Mouse (Mus musculus): ENCODE data around the gene Pde8b. TPM values are rescaled to one million over a fixed set of nuclear protein-coding genes. Genes with fewer than 3 reads are reported as not detected.

Gene Pde8b
- polyA plus RNA-seq, 1 experiment from 2014 or later = 1.8 TPM

DNA sequence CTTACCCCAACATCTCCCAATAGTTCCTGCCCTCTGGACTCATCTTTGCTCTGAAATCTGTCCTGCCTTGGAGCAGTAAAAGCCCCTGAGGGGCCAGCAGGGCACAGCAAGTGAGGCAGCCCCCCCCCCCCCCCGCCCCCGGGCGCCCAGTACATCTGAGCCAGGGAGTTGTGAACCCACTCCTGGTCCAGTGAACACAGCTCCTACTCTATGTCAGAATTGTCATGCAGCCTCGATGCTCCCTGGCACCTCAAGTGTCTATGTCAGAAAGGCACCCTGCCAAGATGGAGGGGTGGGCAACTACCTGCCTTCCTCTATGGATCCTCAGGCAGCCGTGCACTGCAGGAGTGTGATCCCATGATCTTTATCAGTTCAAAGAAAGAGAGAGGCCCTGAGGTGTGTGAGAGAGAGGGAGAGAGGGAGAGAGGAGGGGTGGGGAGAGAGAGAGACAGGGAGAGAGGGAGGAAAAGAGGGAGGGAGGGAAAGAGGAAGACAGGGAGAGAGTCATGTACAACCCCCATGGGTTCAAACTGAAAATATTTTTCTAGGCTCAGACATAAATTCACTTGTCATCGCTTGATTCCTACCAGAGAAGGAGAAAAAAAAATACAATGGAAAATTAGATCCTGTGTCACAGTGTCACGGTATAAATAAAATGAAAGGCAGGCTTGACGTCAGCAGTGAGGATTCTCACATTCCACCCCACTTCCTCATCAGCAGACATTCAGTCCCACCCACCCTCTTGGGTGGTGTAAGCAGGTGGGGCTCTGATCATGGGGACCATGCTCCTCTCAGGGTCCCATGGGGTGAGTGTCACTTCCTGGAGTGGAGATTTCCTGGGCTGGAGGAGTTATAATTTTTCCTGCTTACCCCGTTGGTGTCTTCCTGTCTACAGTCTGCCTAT lies 11.0 kb upstream of the Pde8b start:
- Histone ChIP-seq H3K9ac (ENCODE audit: low read length) (no peak overlapping the region), H3K4me3 (ENCODE audit: low read depth, low read length) (no peak overlapping the region), H3K9me3 (ENCODE audit: control insufficient read depth, low read length) (no peaks in the 10 kb centered on the region), H3K4me2 (ENCODE audit: low read depth, severe bottlenecking) (no peak overlapping the region), H3K27me3 (ENCODE audit: control insufficient read depth, insufficient read depth, low read length) (no peaks in the 10 kb centered on the region), H3K27ac (replicated peaks; ENCODE audit: low read depth, low read length) (no peak overlapping the region), H3K36me3 (ENCODE audit: control insufficient read depth, insufficient read depth, low read length) (no peaks in the 10 kb centered on the region), H3K4me1 (ENCODE audit: control insufficient read depth, insufficient read depth, low read length) (no peaks in the 10 kb centered on the region)
- DNase-seq (ENCODE audit: low spot score) (no peak), ATAC-seq (ENCODE audit: insufficient number of reproducible peaks, low FRiP score, low TSS enrichment, low read depth) (no peak)
- WGBS = 73% methylated on average over 9 of the region's 9 CpGs

DNA sequence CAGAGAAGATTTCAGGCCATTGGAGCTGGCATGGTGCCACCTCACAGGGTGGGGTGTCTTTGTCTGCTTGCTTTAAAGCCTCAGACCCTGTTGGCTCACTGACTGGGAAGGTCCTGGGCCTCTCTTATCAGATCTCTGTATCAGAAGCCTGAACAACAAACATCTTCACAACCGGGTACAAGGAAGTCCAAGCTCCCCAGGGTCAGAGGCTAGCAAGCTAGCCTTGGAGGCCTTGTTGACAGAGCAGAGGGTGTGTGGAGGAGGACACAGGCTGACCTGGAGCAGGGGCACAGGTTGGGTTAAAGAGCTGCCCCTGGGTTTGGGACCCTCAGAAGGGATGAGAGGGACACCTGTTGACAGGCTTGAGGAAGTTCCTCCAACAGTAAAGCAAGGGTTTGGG lies 10.3 kb upstream of the Pde8b start:
- no peak for ATAC-seq (ENCODE audit: insufficient number of reproducible peaks, low FRiP score, low TSS enrichment, low read depth)
- 59% methylated on average over 1 of the region's 1 CpGs for WGBS
- no peak overlapping the region for H3K4me2 ChIP-seq (ENCODE audit: low read depth, severe bottlenecking)

DNA sequence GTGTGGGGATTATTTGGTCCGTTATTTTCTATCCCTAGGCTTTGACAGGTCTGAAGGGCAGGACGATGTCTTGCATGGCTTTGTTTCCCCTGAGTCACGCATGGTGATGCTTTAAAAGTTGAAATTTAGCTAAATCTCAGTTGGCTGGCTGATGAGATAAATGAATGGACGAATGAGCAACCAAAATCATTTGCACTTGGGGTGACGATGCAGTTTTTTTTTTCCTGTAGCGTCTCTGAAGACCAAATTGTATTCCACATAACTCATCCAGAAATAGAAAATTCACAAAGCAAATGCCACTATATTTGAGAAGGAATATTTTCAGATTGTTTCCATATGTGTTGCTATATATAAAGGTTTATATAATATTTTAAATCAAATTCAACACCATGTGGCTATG lies 6.9 kb upstream of the Pde8b start:
- Histone ChIP-seq H3K9ac (ENCODE audit: low read length) (no peak overlapping the region), H3K4me3 (ENCODE audit: low read depth, low read length) (no peak overlapping the region), H3K4me2 (ENCODE audit: low read depth, severe bottlenecking) (no peak overlapping the region), H3K9me3 (ENCODE audit: control insufficient read depth, low read length) (no peaks in the 10 kb centered on the region), H3K36me3 (ENCODE audit: control insufficient read depth, insufficient read depth, low read length) (no peaks in the 10 kb centered on the region), H3K27me3 (ENCODE audit: control insufficient read depth, insufficient read depth, low read length) (no peaks in the 10 kb centered on the region), H3K27ac (replicated peaks; ENCODE audit: low read depth, low read length) (no peak overlapping the region), H3K4me1 (ENCODE audit: control insufficient read depth, insufficient read depth, low read length) (no peaks in the 10 kb centered on the region)
- WGBS = 89% methylated on average over 6 of the region's 6 CpGs
- DNase-seq (ENCODE audit: low spot score) (no peak), ATAC-seq (ENCODE audit: insufficient number of reproducible peaks, low FRiP score, low TSS enrichment, low read depth) (no peak)

More for the DNA sequence above, 10.3 kb upstream of the Pde8b start:
- Histone ChIP-seq H3K9me3 (ENCODE audit: control insufficient read depth, low read length) (no peaks in the 10 kb centered on the region), H3K36me3 (ENCODE audit: control insufficient read depth, insufficient read depth, low read length) (no peaks in the 10 kb centered on the region), H3K4me1 (ENCODE audit: control insufficient read depth, insufficient read depth, low read length) (no peaks in the 10 kb centered on the region), H3K27ac (replicated peaks; ENCODE audit: low read depth, low read length) (no peak overlapping the region), H3K9ac (ENCODE audit: low read length) (no peak overlapping the region), H3K4me3 (ENCODE audit: low read depth, low read length) (no peak overlapping the region), H3K27me3 (ENCODE audit: control insufficient read depth, insufficient read depth, low read length) (no peaks in the 10 kb centered on the region)
- DNase-seq (ENCODE audit: low spot score) = no peak

DNA sequence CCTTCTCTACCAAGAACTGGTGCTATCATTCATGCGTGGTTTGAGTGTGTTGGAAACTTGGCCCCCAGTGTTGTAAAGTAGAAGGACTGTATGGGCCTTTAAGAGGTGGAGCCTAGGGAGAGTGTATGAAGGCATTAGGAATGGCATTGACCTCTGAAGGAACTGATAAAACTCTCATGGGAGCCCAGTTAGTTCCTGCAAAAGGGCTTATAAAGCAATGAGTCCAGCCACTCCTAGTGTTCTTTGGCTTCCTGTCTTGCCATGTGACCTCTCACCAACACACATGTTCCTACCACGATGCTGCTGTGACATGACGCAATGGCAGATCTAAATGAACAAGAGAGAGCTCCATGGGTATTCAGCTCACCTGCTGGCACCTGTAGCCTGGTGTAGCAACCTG lies 4.9 kb upstream of the Pde8b start:
- Histone ChIP-seq H3K4me2 (ENCODE audit: low read depth, severe bottlenecking) (no peak overlapping the region), H3K27me3 (ENCODE audit: control insufficient read depth, insufficient read depth, low read length) (peaks cover 3% of the 10 kb centered on the region), H3K9me3 (ENCODE audit: control insufficient read depth, low read length) (no peaks in the 10 kb centered on the region), H3K4me1 (ENCODE audit: control insufficient read depth, insufficient read depth, low read length) (no peaks in the 10 kb centered on the region), H3K4me3 (ENCODE audit: low read depth, low read length) (no peak overlapping the region), H3K9ac (ENCODE audit: low read length) (no peak overlapping the region), H3K27ac (replicated peaks; ENCODE audit: low read depth, low read length) (no peak overlapping the region), H3K36me3 (ENCODE audit: control insufficient read depth, insufficient read depth, low read length) (no peaks in the 10 kb centered on the region)
- DNase-seq (ENCODE audit: low spot score) = no peak
- 88% methylated on average over 3 of the region's 3 CpGs for WGBS
- no peak for ATAC-seq (ENCODE audit: insufficient number of reproducible peaks, low FRiP score, low TSS enrichment, low read depth)

DNA sequence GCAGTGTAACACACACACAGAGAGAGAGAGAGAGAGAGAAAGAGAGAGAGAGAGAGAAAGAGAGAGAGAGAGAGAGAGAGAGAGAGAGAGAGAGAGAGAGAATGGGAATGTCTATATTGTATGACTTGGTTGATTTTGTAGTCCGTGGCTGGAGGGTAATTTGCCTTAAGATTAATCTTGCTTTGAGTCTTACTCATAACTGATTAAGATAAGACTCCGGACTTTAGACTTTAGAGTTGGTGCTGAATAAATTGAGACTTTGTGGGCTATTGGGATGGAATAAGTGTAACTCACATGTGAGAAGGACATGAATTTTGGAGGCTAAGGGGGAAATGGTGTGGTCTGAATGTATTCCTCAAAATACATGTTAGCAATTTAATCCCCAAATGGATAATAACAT lies 7.1 kb downstream of the Pde8b start:
- ATAC-seq (ENCODE audit: insufficient number of reproducible peaks, low FRiP score, low TSS enrichment, low read depth) = no peak
- no peak overlapping the region for H3K4me2 ChIP-seq (ENCODE audit: low read depth, severe bottlenecking)
- DNase-seq (ENCODE audit: low spot score) = no peak
- H3K4me1 ChIP-seq (ENCODE audit: control insufficient read depth, insufficient read depth, low read length) = no peaks in the 10 kb centered on the region
- H3K9ac ChIP-seq (ENCODE audit: low read length) = no peak overlapping the region
- H3K27ac ChIP-seq (replicated peaks; ENCODE audit: low read depth, low read length) = no peak overlapping the region
- H3K9me3 ChIP-seq (ENCODE audit: control insufficient read depth, low read length) = no peaks in the 10 kb centered on the region
- H3K36me3 ChIP-seq (ENCODE audit: control insufficient read depth, insufficient read depth, low read length) = no peaks in the 10 kb centered on the region
- no peaks in the 10 kb centered on the region for H3K27me3 ChIP-seq (ENCODE audit: control insufficient read depth, insufficient read depth, low read length)
- WGBS = 83% methylated on average over 2 of the region's 2 CpGs
- no peak overlapping the region for H3K4me3 ChIP-seq (ENCODE audit: low read depth, low read length)

DNA sequence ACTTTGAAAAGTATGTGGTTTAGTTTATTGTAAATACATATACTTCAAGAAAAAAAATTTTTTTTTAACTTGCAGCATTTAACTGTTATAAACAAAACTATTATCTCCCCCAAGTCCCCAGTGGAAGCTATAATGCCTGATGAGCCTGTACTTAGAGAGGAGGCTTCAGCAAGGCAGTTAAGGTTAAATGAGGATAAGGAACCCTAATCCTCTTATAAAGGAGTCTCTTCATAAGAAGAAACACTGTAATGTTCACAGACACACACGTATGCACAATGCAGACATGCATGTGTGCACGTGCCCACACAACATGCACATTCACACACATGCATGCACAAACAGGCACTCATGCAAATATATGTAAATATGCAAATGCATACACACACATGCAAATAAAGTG lies 12.6 kb downstream of the Pde8b start:
- ATAC-seq (ENCODE audit: insufficient number of reproducible peaks, low FRiP score, low TSS enrichment, low read depth) (no peak), DNase-seq (ENCODE audit: low spot score) (no peak)
- no peaks in the 10 kb centered on the region for H3K9me3 ChIP-seq (ENCODE audit: control insufficient read depth, low read length)
- H3K27ac ChIP-seq (replicated peaks; ENCODE audit: low read depth, low read length) = no peak overlapping the region
- no peak overlapping the region for H3K4me3 ChIP-seq (ENCODE audit: low read depth, low read length)
- H3K4me2 ChIP-seq (ENCODE audit: low read depth, severe bottlenecking) = no peak overlapping the region
- H3K4me1 ChIP-seq (ENCODE audit: control insufficient read depth, insufficient read depth, low read length) = no peaks in the 10 kb centered on the region
- WGBS = 96% methylated on average over 2 of the region's 2 CpGs
- H3K27me3 ChIP-seq (ENCODE audit: control insufficient read depth, insufficient read depth, low read length) = no peaks in the 10 kb centered on the region
- H3K36me3 ChIP-seq (ENCODE audit: control insufficient read depth, insufficient read depth, low read length) = no peaks in the 10 kb centered on the region
- H3K9ac ChIP-seq (ENCODE audit: low read length) = no peak overlapping the region

DNA sequence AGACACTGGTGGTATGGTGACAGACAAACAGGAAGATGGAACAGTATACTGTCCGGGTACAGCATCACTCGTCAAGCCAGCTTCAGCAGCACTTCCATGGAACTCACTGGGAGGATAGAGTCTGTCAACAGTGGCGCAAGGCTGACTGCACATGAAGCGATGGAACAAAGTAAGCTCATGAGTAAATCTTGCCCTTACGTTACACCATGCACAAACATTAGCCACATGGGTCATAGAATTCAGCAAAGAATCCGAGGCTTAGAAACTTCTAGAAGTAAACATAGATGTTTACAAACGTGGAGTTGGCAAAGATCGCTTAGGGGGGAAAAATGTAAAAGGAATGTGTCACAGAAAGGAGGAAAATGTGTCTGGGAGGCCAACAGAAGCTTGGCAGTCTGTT lies 14.9 kb downstream of the Pde8b start:
- Histone ChIP-seq H3K4me3 (ENCODE audit: low read depth, low read length) (no peak overlapping the region), H3K27ac (replicated peaks; ENCODE audit: low read depth, low read length) (no peak overlapping the region), H3K27me3 (ENCODE audit: control insufficient read depth, insufficient read depth, low read length) (no peaks in the 10 kb centered on the region), H3K9ac (ENCODE audit: low read length) (no peak overlapping the region), H3K4me1 (ENCODE audit: control insufficient read depth, insufficient read depth, low read length) (no peaks in the 10 kb centered on the region), H3K9me3 (ENCODE audit: control insufficient read depth, low read length) (no peaks in the 10 kb centered on the region), H3K36me3 (ENCODE audit: control insufficient read depth, insufficient read depth, low read length) (no peaks in the 10 kb centered on the region), H3K4me2 (ENCODE audit: low read depth, severe bottlenecking) (no peak overlapping the region)
- ATAC-seq (ENCODE audit: insufficient number of reproducible peaks, low FRiP score, low TSS enrichment, low read depth) (no peak), DNase-seq (ENCODE audit: low spot score) (no peak)
- 86% methylated on average over 8 of the region's 8 CpGs for WGBS

DNA sequence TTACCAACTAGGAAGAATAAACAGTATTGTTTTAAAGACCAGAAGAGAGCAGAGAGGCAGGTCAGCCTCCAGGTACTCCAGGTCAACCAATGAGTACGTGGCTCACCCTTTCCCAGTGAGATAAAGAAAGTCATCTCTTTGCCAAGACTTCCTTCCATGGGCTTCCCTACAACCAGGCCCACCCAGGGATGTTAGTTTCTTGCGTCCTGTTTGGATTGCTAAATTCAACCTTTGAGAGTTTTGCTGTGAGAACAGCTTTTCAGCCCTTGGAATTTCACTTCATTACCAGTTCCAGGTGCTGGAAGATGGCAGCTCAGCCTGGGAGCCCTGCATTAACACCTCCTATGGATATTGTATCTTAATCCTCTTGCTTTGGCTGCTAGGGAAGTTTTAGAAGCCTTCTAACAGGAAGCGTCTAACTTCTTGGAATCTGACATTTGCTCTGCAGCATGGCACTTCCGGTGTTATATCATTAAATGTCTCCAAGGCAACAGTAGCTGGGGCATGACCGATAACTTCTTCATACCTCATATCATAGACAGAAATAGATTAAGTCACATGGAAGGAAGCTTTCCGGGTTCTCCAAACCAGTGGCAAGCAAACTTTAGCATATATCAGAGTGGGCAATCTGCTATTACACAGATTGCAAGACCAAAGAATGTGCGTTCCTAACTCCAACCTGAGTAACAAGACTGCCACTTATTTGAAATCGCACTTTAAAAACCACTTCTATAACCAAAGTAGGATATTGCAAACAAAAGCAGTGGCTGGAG lies 18.6 kb downstream of the Pde8b start:
- Histone ChIP-seq H3K27ac (replicated peaks; ENCODE audit: low read depth, low read length) (no peak overlapping the region), H3K9ac (ENCODE audit: low read length) (no peak overlapping the region), H3K4me2 (ENCODE audit: low read depth, severe bottlenecking) (no peak overlapping the region), H3K4me1 (ENCODE audit: control insufficient read depth, insufficient read depth, low read length) (no peaks in the 10 kb centered on the region), H3K4me3 (ENCODE audit: low read depth, low read length) (no peak overlapping the region), H3K36me3 (ENCODE audit: control insufficient read depth, insufficient read depth, low read length) (no peaks in the 10 kb centered on the region), H3K9me3 (ENCODE audit: control insufficient read depth, low read length) (no peaks in the 10 kb centered on the region), H3K27me3 (ENCODE audit: control insufficient read depth, insufficient read depth, low read length) (no peaks in the 10 kb centered on the region)
- DNase-seq (ENCODE audit: low spot score) (no peak), ATAC-seq (ENCODE audit: insufficient number of reproducible peaks, low FRiP score, low TSS enrichment, low read depth) (no peak)
- WGBS = 84% methylated on average over 8 of the region's 8 CpGs

Data from limb, embryonic 11.5 days (tissue).